Mouse (Mus musculus): ENCODE results near the gene Ptprr. TPM values are rescaled to one million over a fixed set of nuclear protein-coding genes. Genes with fewer than 3 reads are reported as not detected.

Ptprr gene
- polyA plus RNA-seq, 1 experiment from 2014 or later = 0.27 TPM

- Histone ChIP-seq H3K4me2 (replicated peaks; ENCODE audit: low read depth, low read length) (no peak overlapping the region), H3K36me3 (ENCODE audit: control insufficient read depth, insufficient read depth, low read length) (no peaks in the 10 kb centered on the region), H3K27me3 (ENCODE audit: control insufficient read depth, insufficient read depth, low read length) (no peaks in the 10 kb centered on the region), H3K4me3 (ENCODE audit: low read length) (no peak overlapping the region), H3K4me1 (ENCODE audit: control insufficient read depth, insufficient read depth, low read length) (no peaks in the 10 kb centered on the region), H3K9ac (ENCODE audit: low read depth, low read length) (no peak overlapping the region), H3K27ac (ENCODE audit: low read depth, low read length) (no peak overlapping the region), H3K9me3 (ENCODE audit: control insufficient read depth, low read length) (no peaks in the 10 kb centered on the region)
- 6% methylated on average over 3 of the region's 3 CpGs for WGBS
- no peak for ATAC-seq (ENCODE audit: low FRiP score, low TSS enrichment)
Measured at GRCm38 (mm10) chr10:116212127-116212526, 194.1 kb downstream of the Ptprr start.

- Histone ChIP-seq H3K27me3 (ENCODE audit: control insufficient read depth, insufficient read depth, low read length) (no peaks in the 10 kb centered on the region), H3K9ac (ENCODE audit: low read depth, low read length) (no peak overlapping the region), H3K4me1 (ENCODE audit: control insufficient read depth, insufficient read depth, low read length) (no peaks in the 10 kb centered on the region), H3K4me3 (ENCODE audit: low read length) (no peak overlapping the region), H3K36me3 (ENCODE audit: control insufficient read depth, insufficient read depth, low read length) (no peaks in the 10 kb centered on the region), H3K27ac (ENCODE audit: low read depth, low read length) (no peak overlapping the region), H3K4me2 (replicated peaks; ENCODE audit: low read depth, low read length) (no peak overlapping the region), H3K9me3 (ENCODE audit: control insufficient read depth, low read length) (no peaks in the 10 kb centered on the region)
- 76% methylated on average over 12 of the region's 12 CpGs for WGBS
- ATAC-seq (ENCODE audit: low FRiP score, low TSS enrichment) = no peak
Measured at GRCm38 (mm10) chr10:116220336-116221118, 202.5 kb downstream of the Ptprr start.

- WGBS = 58% methylated on average over 5 of the region's 5 CpGs
- ATAC-seq (ENCODE audit: low FRiP score, low TSS enrichment) = no peak
- H3K9me3 ChIP-seq (ENCODE audit: control insufficient read depth, low read length) = no peaks in the 10 kb centered on the region
- no peak overlapping the region for H3K4me2 ChIP-seq (replicated peaks; ENCODE audit: low read depth, low read length)
- no peak overlapping the region for H3K4me3 ChIP-seq (ENCODE audit: low read length)
- H3K4me1 ChIP-seq (ENCODE audit: control insufficient read depth, insufficient read depth, low read length) = no peaks in the 10 kb centered on the region
- no peak overlapping the region for H3K9ac ChIP-seq (ENCODE audit: low read depth, low read length)
- H3K27me3 ChIP-seq (ENCODE audit: control insufficient read depth, insufficient read depth, low read length) = no peaks in the 10 kb centered on the region
- H3K36me3 ChIP-seq (ENCODE audit: control insufficient read depth, insufficient read depth, low read length) = no peaks in the 10 kb centered on the region
- no peak overlapping the region for H3K27ac ChIP-seq (ENCODE audit: low read depth, low read length)
Measured at GRCm38 (mm10) chr10:116235299-116235698, 217.3 kb downstream of the Ptprr start.

- H3K4me1 ChIP-seq (ENCODE audit: control insufficient read depth, insufficient read depth, low read length) = no peaks in the 10 kb centered on the region
- H3K27me3 ChIP-seq (ENCODE audit: control insufficient read depth, insufficient read depth, low read length) = no peaks in the 10 kb centered on the region
- no peaks in the 10 kb centered on the region for H3K36me3 ChIP-seq (ENCODE audit: control insufficient read depth, insufficient read depth, low read length)
- H3K9ac ChIP-seq (ENCODE audit: low read depth, low read length) = no peak overlapping the region
- 79% methylated on average over 7 of the region's 7 CpGs for WGBS
- no peak for ATAC-seq (ENCODE audit: low FRiP score, low TSS enrichment)
- H3K4me3 ChIP-seq (ENCODE audit: low read length) = no peak overlapping the region
- H3K4me2 ChIP-seq (replicated peaks; ENCODE audit: low read depth, low read length) = no peak overlapping the region
- H3K9me3 ChIP-seq (ENCODE audit: control insufficient read depth, low read length) = no peaks in the 10 kb centered on the region
- H3K27ac ChIP-seq (ENCODE audit: low read depth, low read length) = no peak overlapping the region
Measured at GRCm38 (mm10) chr10:116242200-116242599, 224.2 kb downstream of the Ptprr start.

GRCm38 (mm10) chr10:116243373-116243772 is 225.4 kb downstream of the Ptprr start:
- no peak overlapping the region for H3K4me3 ChIP-seq (ENCODE audit: low read length)
- WGBS = 50% methylated on average over 7 of the region's 7 CpGs
- ATAC-seq (ENCODE audit: low FRiP score, low TSS enrichment) = no peak
- no peak overlapping the region for H3K9ac ChIP-seq (ENCODE audit: low read depth, low read length)
- H3K9me3 ChIP-seq (ENCODE audit: control insufficient read depth, low read length) = no peaks in the 10 kb centered on the region
- H3K27ac ChIP-seq (ENCODE audit: low read depth, low read length) = no peak overlapping the region
- no peaks in the 10 kb centered on the region for H3K36me3 ChIP-seq (ENCODE audit: control insufficient read depth, insufficient read depth, low read length)
- no peak overlapping the region for H3K4me2 ChIP-seq (replicated peaks; ENCODE audit: low read depth, low read length)
- H3K27me3 ChIP-seq (ENCODE audit: control insufficient read depth, insufficient read depth, low read length) = no peaks in the 10 kb centered on the region
- H3K4me1 ChIP-seq (ENCODE audit: control insufficient read depth, insufficient read depth, low read length) = no peaks in the 10 kb centered on the region

- Histone ChIP-seq H3K27ac (ENCODE audit: low read depth, low read length) (no peak overlapping the region), H3K27me3 (ENCODE audit: control insufficient read depth, insufficient read depth, low read length) (no peaks in the 10 kb centered on the region), H3K4me1 (ENCODE audit: control insufficient read depth, insufficient read depth, low read length) (no peaks in the 10 kb centered on the region), H3K4me2 (replicated peaks; ENCODE audit: low read depth, low read length) (no peak overlapping the region), H3K9me3 (ENCODE audit: control insufficient read depth, low read length) (no peaks in the 10 kb centered on the region), H3K9ac (ENCODE audit: low read depth, low read length) (no peak overlapping the region), H3K36me3 (ENCODE audit: control insufficient read depth, insufficient read depth, low read length) (no peaks in the 10 kb centered on the region), H3K4me3 (ENCODE audit: low read length) (no peak overlapping the region)
- no peak for ATAC-seq (ENCODE audit: low FRiP score, low TSS enrichment)
- WGBS = 57% methylated on average over 2 of the region's 2 CpGs
Measured at GRCm38 (mm10) chr10:116245632-116246031, 227.6 kb downstream of the Ptprr start.

- H3K27ac ChIP-seq (ENCODE audit: low read depth, low read length) = no peak overlapping the region
- H3K27me3 ChIP-seq (ENCODE audit: control insufficient read depth, insufficient read depth, low read length) = no peaks in the 10 kb centered on the region
- no peak overlapping the region for H3K4me3 ChIP-seq (ENCODE audit: low read length)
- WGBS = 89% methylated on average over 7 of the region's 7 CpGs
- no peaks in the 10 kb centered on the region for H3K36me3 ChIP-seq (ENCODE audit: control insufficient read depth, insufficient read depth, low read length)
- H3K4me1 ChIP-seq (ENCODE audit: control insufficient read depth, insufficient read depth, low read length) = no peaks in the 10 kb centered on the region
- H3K9me3 ChIP-seq (ENCODE audit: control insufficient read depth, low read length) = no peaks in the 10 kb centered on the region
- no peak overlapping the region for H3K9ac ChIP-seq (ENCODE audit: low read depth, low read length)
- ATAC-seq (ENCODE audit: low FRiP score, low TSS enrichment) = no peak
- no peak overlapping the region for H3K4me2 ChIP-seq (replicated peaks; ENCODE audit: low read depth, low read length)
Measured at GRCm38 (mm10) chr10:116252668-116253067, 234.7 kb downstream of the Ptprr start.

- H3K4me1 ChIP-seq (ENCODE audit: control insufficient read depth, insufficient read depth, low read length) = no peaks in the 10 kb centered on the region
- 36% methylated on average over 6 of the region's 6 CpGs for WGBS
- H3K9ac ChIP-seq (ENCODE audit: low read depth, low read length) = no peak overlapping the region
- no peak overlapping the region for H3K4me2 ChIP-seq (replicated peaks; ENCODE audit: low read depth, low read length)
- no peak for ATAC-seq (ENCODE audit: low FRiP score, low TSS enrichment)
- no peaks in the 10 kb centered on the region for H3K9me3 ChIP-seq (ENCODE audit: control insufficient read depth, low read length)
- H3K27me3 ChIP-seq (ENCODE audit: control insufficient read depth, insufficient read depth, low read length) = no peaks in the 10 kb centered on the region
- H3K27ac ChIP-seq (ENCODE audit: low read depth, low read length) = no peak overlapping the region
- H3K36me3 ChIP-seq (ENCODE audit: control insufficient read depth, insufficient read depth, low read length) = no peaks in the 10 kb centered on the region
- no peak overlapping the region for H3K4me3 ChIP-seq (ENCODE audit: low read length)
Measured at GRCm38 (mm10) chr10:116253972-116254371, 236.0 kb downstream of the Ptprr start.

GRCm38 (mm10) chr10:116259298-116259697 is 241.3 kb downstream of the Ptprr start:
- Histone ChIP-seq H3K9me3 (ENCODE audit: control insufficient read depth, low read length) (no peaks in the 10 kb centered on the region), H3K9ac (ENCODE audit: low read depth, low read length) (no peak overlapping the region), H3K27me3 (ENCODE audit: control insufficient read depth, insufficient read depth, low read length) (no peaks in the 10 kb centered on the region), H3K27ac (ENCODE audit: low read depth, low read length) (no peak overlapping the region), H3K4me1 (ENCODE audit: control insufficient read depth, insufficient read depth, low read length) (peaks cover 10% of the 10 kb centered on the region; the same call in 1 of the 2 replicates), H3K4me3 (ENCODE audit: low read length) (no peak overlapping the region), H3K36me3 (ENCODE audit: control insufficient read depth, insufficient read depth, low read length) (no peaks in the 10 kb centered on the region), H3K4me2 (replicated peaks; ENCODE audit: low read depth, low read length) (no peak overlapping the region)
- WGBS = 80% methylated on average over 4 of the region's 4 CpGs
- ATAC-seq (ENCODE audit: low FRiP score, low TSS enrichment) = no peak

Measured in kidney, embryonic 14.5 days (tissue).